In the genomic region with DNA sequence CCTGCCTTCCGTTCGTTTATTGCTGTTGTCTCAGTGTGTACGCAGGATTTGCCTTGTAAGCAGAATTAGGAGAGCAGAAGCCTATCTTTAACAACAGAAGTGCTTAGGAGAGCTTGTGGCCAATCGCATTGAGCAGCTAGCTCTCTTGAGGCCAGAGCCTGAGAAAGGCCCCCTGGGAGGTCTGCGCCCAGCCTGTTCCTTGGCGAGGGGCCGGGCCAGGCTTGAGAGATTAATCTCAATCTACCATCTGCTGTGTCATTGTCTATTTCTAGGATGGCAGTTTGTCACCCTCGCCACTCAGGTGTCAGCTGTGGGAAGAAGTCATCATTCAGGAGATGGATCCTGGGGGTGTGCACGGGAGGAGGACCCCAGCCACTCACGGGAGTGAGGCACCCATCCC, we compare ENCODE assay signal across 24 mouse cellular contexts. TPM values are rescaled to one million over a fixed set of nuclear protein-coding genes. Genes with fewer than 3 reads are reported as not detected.
DNase-seq lines count a peak whose midpoint lies in the region; ATAC-seq lines count a peak whose summit lies in the region.
"Had no signal": no experiment of that assay in that cellular context is flagged by ENCODE, and none has a peak within 500 bp of the region (broad histone marks: within the 10 kb centered on the region; RNA-seq: fewer than 3 reads in every experiment).

No protein-coding gene starts in this region.

- H3K9me3 ChIP-seq in liver, embryonic 12.5 days (replicated peaks) = no peaks in the 10 kb centered on the region
- H3K9me3 ChIP-seq: heart, embryonic 13.5 days had no signal

- peak; percentile 36 to 64 for DNase-seq in cerebellum, postnatal 25 days
- DNase-seq in cerebellum, adult 11 months = no peak
- peak; percentile 64 for DNase-seq in left cerebral cortex, postnatal 4 days
- DNase-seq in left cerebral cortex, adult 11 months (ENCODE audit: low spot score) = no peak
- DNase-seq in skeletal muscle tissue, adult 2 months (ENCODE audit: low read depth, low spot score) = peak; percentile 45
- DNase-seq in spleen, postnatal 10 days (ENCODE audit: low spot score in 2 of 2) = no peak
- DNase-seq: adrenal gland, adult 8-10 months; heart, postnatal 36 days; kidney, adult 8-10 months; kidney, postnatal 4 days; lung, postnatal 10 days; thymus, postnatal 4 days had no signal

- no peaks in the 10 kb centered on the region for H3K27me3 ChIP-seq in liver, embryonic 12.5 days (replicated peaks)
- H3K27me3 ChIP-seq: forebrain, embryonic 15.5 days; heart, embryonic 13.5 days; megakaryocyte, embryonic 14.5 days had no signal

- H3K9ac ChIP-seq in liver, embryonic 12.5 days = no peak overlapping the region
- H3K9ac ChIP-seq: forebrain, embryonic 15.5 days; heart, embryonic 13.5 days had no signal

- intact Hi-C loops in left cerebral cortex, postnatal 4 days (cut with DNase I) = no loop called here

- H3K4me2 ChIP-seq in liver, embryonic 12.5 days = no peak overlapping the region
- H3K4me2 ChIP-seq: forebrain, embryonic 15.5 days; heart, embryonic 13.5 days had no signal

- no peak overlapping the region for H3K27ac ChIP-seq in liver, embryonic 12.5 days
- H3K27ac ChIP-seq: forebrain, embryonic 15.5 days; heart, embryonic 13.5 days had no signal

- no peak overlapping the region for H3K4me3 ChIP-seq in liver, embryonic 12.5 days
- H3K4me3 ChIP-seq: forebrain, embryonic 15.5 days; heart, embryonic 13.5 days; megakaryocyte, embryonic 14.5 days had no signal

- H3K36me3 ChIP-seq in liver, embryonic 12.5 days = no peaks in the 10 kb centered on the region
- H3K36me3 ChIP-seq: forebrain, embryonic 15.5 days; heart, embryonic 13.5 days had no signal

- peak; percentile 55 for ATAC-seq in liver, embryonic 12.5 days
- ATAC-seq: forebrain, embryonic 15.5 days had no signal

- 20% methylated on average over 10 of the region's 10 CpGs for WGBS in liver, embryonic 12.5 days (ENCODE audit: insufficient replicate concordance)

- 0 out of 2 replicates have a peak, but pooled peaks cover 6% of the 10 kb centered on the region for H3K4me1 ChIP-seq in liver, embryonic 12.5 days
- H3K4me1 ChIP-seq: forebrain, embryonic 15.5 days; megakaryocyte, embryonic 14.5 days had no signal

RNA-seq across cellular contexts. Expression of gene Lrrc38, which starts 12.0 kb away (rescaled TPM):
- total RNA-seq in left cerebral cortex, postnatal 4 days (2021) = under 1 TPM in 1 of 2 experiments, not detected in 1; 0.14 TPM
- not detected in 2 replicates for polyA plus RNA-seq in liver, embryonic 12.5 days (2016; fragmentation: Nextera tagmentation; extraction: Ambion mirVana)
- total RNA-seq: granulocyte monocyte progenitor cell, adult 5-6 weeks; liver, adult 2 months had no signal
- polyA plus RNA-seq: liver, adult 2 months; small intestine, adult 2 months had no signal

RNA-seq across cellular contexts. Expression of gene Pramel1, which starts 32.7 kb away (rescaled TPM):
- not detected for total RNA-seq in left cerebral cortex, postnatal 4 days (2021)
- polyA plus RNA-seq in liver, embryonic 12.5 days (2016; fragmentation: Nextera tagmentation; extraction: Ambion mirVana) = not detected in 2 replicates
- total RNA-seq: adrenal gland, adult 8-10 months; granulocyte monocyte progenitor cell, adult 5-6 weeks; heart, postnatal 36 days; left cerebral cortex, postnatal 10 days; liver, adult 2 months; midbrain, postnatal 0 days had no signal
- polyA plus RNA-seq: brain, embryonic 14.5 days; embryonic facial prominence, embryonic 11.5 days; forebrain, embryonic 15.5 days; heart, embryonic 13.5 days; liver, adult 2 months; midbrain, postnatal 0 days; neural tube, embryonic 11.5 days; small intestine, adult 2 months had no signal

RNA-seq across cellular contexts. Expression of gene Pramef8, which starts 50.7 kb away (rescaled TPM):
- 10 to 100 TPM; 16.0 to 18.5 TPM for total RNA-seq in left cerebral cortex, postnatal 4 days (2021)
- 5.3 and 6.0 TPM in 2 replicates for polyA plus RNA-seq in liver, embryonic 12.5 days (2016; fragmentation: Nextera tagmentation; extraction: Ambion mirVana)

Comparison
In these comparisons a context has a peak if more than half of its experiments do, and no peak if none do; other contexts are left out.
1. DNase-seq: peak in cerebellum, postnatal 25 days (2 of 2), left cerebral cortex, postnatal 4 days (single experiment) and skeletal muscle tissue, adult 2 months (single experiment); none in cerebellum, adult 11 months (single experiment), left cerebral cortex, adult 11 months (single experiment) and spleen, postnatal 10 days (0 of 2).